Mouse (Mus musculus): ENCODE results near the gene Sh3bgrl2. TPM values are rescaled to one million over a fixed set of nuclear protein-coding genes. Genes with fewer than 3 reads are reported as not detected.

Gene Sh3bgrl2
- total RNA-seq, 2 experiments from 2014 or later, result 12.4 to 20.2 TPM

DNA sequence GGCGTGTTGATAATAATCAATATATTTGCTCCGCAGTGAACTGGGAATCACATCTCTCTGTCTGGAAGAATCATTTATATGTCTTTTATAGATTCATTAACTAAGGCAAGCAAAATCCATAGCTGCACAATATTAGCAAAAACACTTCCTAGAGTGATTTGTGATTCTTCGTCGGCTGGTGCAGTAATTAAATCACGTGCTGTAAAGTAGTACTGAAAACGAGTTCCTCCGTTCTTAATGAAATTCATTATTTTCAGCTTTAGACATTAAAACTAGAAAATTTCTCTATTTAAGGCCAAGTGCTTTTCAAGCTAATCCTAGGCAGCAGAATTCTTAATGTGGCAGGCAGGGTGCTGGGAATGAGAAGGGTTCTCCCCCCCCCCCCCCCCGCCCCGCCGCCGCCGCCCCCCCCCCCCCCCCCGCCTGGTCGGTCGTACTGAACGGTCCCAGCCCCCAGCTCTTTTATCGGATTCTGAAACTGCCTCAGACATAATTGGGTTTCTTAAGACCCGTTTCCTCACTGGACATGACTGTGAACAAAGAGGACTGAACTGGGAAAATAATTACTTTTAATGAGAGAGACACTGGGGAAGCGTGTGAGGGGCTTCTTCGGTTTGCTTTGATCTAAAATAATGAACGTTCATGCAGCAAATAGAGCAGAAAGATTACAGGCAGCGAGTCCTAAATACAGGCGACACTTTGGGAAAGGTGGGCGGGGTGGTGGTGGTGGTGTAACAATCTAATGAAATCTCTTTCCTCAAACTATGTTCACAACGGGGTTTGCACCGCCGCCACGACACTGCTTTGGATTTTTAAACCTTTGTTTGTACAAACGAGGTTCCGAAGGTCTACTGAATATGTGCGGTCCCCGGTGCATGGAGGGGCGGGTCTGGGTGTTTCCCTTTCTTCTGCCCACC lies 116.1 kb downstream of the Sh3bgrl2 start:
- no peak for DNase-seq (ENCODE audit: low spot score in 2 of 2)

DNA sequence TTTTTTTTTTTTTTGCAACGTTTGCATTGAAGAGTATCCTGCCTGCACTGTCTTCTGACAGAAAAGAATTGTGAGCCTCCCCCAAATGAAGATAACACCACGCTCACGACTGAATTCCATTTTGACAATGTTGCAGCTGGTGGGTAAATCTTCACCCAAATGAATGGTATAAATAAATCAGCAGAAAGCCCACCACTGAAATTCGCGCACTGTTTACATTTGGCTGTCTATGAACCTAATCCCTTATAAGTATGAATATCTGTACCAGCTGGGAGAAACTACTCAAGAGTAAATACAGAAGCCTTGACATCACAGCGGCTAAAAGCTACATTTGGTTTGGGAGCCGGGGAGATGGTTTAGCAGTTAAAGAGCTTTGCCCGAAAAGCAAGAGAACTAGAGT lies 116.8 kb downstream of the Sh3bgrl2 start:
- DNase-seq (ENCODE audit: low spot score in 2 of 2), result no peak

DNA sequence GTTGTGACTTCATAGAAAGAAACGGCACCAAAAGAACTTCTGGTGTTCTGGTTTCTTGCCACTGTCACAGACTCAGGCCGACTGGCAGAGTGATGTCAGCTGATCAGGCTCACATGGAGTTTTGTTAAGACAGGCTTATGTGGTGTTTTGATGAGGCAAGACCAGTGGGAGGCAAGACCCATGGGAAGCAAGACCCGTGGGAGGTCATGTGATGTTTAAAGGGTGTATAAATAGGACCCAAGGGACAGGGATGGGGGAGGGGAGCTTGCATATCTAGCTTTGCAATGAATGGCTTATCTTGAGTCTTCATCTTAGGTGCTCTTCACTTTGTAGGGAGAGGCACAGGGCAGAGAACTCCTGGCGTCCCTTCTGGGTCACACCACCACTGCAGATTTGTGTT lies 118.9 kb downstream of the Sh3bgrl2 start:
- no peak for DNase-seq (ENCODE audit: low spot score in 2 of 2)

DNA sequence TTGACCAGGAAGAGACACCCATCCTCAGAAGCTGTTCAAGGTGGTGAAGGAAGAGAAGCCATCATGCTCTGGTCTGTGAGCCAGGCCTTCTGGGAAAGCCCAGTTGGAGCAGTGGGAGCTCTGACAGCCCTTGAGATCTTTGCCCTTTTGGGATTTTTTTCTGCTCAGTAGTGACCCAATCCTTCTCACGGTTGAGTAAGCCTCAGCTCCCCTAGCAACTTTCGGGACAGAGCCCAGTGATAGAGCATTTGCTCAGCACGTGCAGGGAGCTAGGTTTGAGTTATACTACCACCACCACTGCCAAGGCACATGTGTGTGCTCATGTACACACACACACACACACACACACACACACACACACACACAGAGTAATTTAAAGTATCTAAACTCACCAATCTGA lies 131.5 kb downstream of the Sh3bgrl2 start:
- DNase-seq (ENCODE audit: low spot score in 2 of 2), result no peak

DNA sequence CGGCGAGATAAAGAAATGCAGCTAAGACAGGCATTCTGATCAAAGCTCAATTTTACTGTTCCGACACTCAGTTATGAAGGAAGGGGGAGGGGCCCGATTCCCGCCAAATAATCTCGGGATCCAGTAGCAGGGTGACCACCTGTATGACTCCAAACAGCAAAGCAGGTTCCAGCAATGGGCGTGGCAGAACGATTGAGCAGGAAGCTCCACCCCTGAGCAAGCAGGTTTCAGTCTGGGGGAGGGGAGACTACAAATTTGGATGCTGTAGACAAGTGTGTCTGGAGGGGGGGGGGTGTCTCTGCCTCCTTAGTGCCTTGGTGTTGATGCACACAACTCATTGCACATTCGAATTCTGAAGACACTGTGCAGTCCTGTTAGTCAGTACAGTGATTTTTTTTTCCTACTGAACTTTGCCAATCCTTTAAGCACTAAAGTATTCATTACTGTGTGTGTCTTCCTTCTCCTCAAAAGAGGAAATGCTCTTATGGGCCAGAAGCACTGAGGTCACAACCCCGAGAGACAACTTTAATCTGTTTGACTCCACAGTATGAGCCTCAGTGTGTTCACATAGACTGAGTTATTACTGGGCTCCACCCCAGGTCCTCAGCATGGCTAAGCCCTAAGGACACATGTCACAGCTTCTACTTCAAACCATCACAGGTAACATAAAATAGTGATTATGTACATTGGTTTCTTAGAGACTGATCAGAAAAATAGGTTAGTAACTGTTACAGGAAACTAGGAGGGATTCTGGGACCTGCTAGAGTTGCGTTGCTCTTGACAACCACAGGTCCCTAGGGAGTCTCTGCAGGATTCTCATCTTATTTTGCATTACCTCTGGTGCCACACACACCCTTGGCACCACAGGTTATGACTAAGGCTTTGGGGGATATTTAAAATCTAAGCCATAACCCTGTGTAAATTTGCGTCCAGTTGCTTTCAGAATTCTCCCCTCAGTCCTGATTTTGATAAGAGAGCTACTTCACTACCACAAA lies 133.8 kb downstream of the Sh3bgrl2 start:
- no peak for DNase-seq (ENCODE audit: low spot score in 2 of 2)

DNA sequence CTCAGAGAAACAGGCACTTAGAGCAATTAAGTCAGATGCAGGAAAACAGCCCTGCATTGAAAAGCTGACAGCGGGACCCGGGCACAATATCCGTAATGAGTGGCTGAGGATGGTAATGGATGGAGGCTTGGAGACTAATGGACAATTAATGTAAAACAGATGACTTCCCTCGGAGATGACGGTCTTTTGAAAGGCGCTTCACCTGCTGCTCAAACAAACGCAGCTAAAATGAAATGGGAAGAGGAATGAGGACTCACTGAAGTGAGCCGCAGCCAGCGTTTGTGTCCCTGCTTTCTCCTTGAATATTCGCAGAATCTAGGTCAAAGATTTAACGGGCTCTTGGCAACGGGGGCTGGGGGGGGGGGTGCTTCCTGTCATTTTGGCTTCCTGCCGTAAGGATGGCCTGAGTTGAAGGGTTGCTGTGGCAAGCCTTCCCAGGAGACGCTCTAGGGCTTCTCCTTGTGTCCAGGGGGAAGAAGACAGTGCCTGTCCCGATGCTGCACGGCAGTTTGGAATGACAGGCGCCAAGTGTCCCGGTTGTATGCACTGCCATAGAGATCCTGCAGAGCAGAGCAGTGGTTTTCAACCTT lies 138.5 kb downstream of the Sh3bgrl2 start:
- no peak for DNase-seq (ENCODE audit: low spot score in 2 of 2)

DNA sequence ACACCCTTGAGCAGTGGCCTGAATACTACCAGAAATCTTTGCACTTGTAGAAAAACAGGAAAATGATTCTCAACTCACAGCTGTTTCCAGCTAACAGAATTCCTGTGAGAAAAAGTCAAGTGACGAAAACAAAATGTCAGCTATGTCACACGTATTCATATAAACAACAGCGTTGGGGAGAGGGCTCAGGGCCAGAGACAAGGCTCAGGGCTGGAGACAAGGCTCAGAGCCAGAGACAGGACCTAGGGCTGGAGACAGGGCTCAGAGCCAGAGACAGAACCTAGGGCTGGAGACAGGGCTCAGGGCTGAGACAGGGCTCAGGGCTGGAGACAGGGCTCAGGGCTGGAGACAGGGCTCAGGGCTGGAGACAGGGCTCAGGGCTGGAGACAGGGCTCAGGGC lies 139.8 kb downstream of the Sh3bgrl2 start:
- DNase-seq (ENCODE audit: low spot score in 2 of 2), result no peak

Other genes with a start within 250 kb of the Sh3bgrl2 start
- gene Lca5, start 107.2 kb upstream of the Sh3bgrl2 start, total RNA-seq (2021), result 1 to 10 TPM; 3.4 to 4.6 TPM

Measured in adrenal gland, adult 18-20 months (tissue).